Mouse (Mus musculus) testis, adult 2 months (tissue): ENCODE data around the gene Samd15.

Source experiments
- CTCF ChIP-seq: fragments of 200-500 bp; IDR thresholded peaks from 2 replicates; pipeline ENCODE4 v1.5.1; 2012; ENCODE audit warnings: low read depth, mild to moderate bottlenecking, inconsistent platforms, low read length, moderate library complexity; ENCODE audit not compliant: control insufficient read depth, insufficient read depth, insufficient replicate concordance
- POLR2A ChIP-seq: fragments of 200-500 bp; IDR thresholded peaks from 2 replicates; pipeline ENCODE4 v1.6.1; 2012; ENCODE audit warnings: low read depth, mild to moderate bottlenecking, inconsistent platforms, low read length, moderate library complexity; ENCODE audit not compliant: control insufficient read depth

GRCm38 (mm10) chr12:87260562-87260961, 61.0 kb downstream of the Samd15 start:
- TF ChIP-seq POLR2A (no peak), CTCF (no peak)
